Mouse (Mus musculus) heart, postnatal 0 days (tissue): ENCODE data around the gene Lsp1.

Experiments used
- CTCF ChIP-seq: IDR thresholded peaks from 2 replicates; pipeline ENCODE4 v1.5.1; 2016; ENCODE audit warnings: antibody characterized with exemption, control low read depth, low read depth
- EP300 ChIP-seq: IDR thresholded peaks from 2 replicates; pipeline ENCODE4 v1.6.1; 2016; ENCODE audit warnings: antibody characterized with exemption, low read depth

- TF ChIP-seq CTCF (no peak), EP300 (no peak)
Measured at GRCm38 (mm10) chr7:142517531-142517930, 56.9 kb downstream of the Lsp1 start.
